Mouse (Mus musculus) kidney, adult 2 months (tissue): ENCODE measurements around the gene Msn. TPM values are rescaled to one million over a fixed set of nuclear protein-coding genes. Genes with fewer than 3 reads are reported as not detected.

Experiments
- DNase-seq: peaks from one replicate; pipeline ENCODE4 v3.0.0; 2021
- H3K27ac ChIP-seq: fragments of 200-500 bp; 2 replicates; pipeline ENCODE4 v1.5.1; 2012; ENCODE audit warnings: low read depth, low read length, control low read depth, inconsistent platforms; ENCODE audit not compliant: insufficient read depth
- H3K27me3 ChIP-seq: fragments of 200-500 bp; replicated peaks from 2 replicates; pipeline ENCODE4 v1.6.1; 2012; ENCODE audit warnings: mild to moderate bottlenecking, moderate library complexity, low read length, inconsistent platforms; ENCODE audit not compliant: control insufficient read depth, insufficient read depth
- H3K36me3 ChIP-seq: fragments of 200-500 bp; 2 replicates; pipeline ENCODE4 v1.6.1; 2012; ENCODE audit warnings: mild to moderate bottlenecking, moderate library complexity, low read length, inconsistent platforms; ENCODE audit not compliant: control insufficient read depth, insufficient read depth
- H3K4me1 ChIP-seq: fragments of 200-500 bp; 2 replicates; pipeline ENCODE4 v1.6.1; 2011; ENCODE audit warnings: low read length; ENCODE audit not compliant: control insufficient read depth, insufficient read depth
- H3K4me3 ChIP-seq: fragments of 200-500 bp; 2 replicates; pipeline ENCODE4 v1.5.1; 2011; ENCODE audit warnings: mild to moderate bottlenecking, low read depth, low read length, control low read depth; ENCODE audit not compliant: insufficient read depth
- CTCF ChIP-seq: fragments of 200-500 bp; conservative IDR thresholded peaks from 2 replicates; pipeline ENCODE4 v1.5.1; 2011; ENCODE audit warnings: low read depth, mild to moderate bottlenecking, control low read depth, low read length, moderate library complexity, mixed read lengths; ENCODE audit not compliant: insufficient read depth, insufficient read length
- POLR2A ChIP-seq: fragments of 200-500 bp; IDR thresholded peaks from one replicate; pipeline ENCODE4 v1.6.1; 2011; ENCODE audit warnings: low read depth, low read length, control low read depth
- WGBS: fragments of 180-500 bp; shearing (Covaris S2); methylation state at CpG from one replicate; pipeline ENCODE4 v1.1.7; 2018; 5-methylcytosine and 5-hydroxymethylcytosine counted together
- polyA plus RNA-seq: library from polyadenylated mRNA; depleted of rRNA; stranded (reverse); fragments of >200 nt; gene quantifications from 2 replicates; pipeline ENCODE4 v1.2.3, GENCODE M21; 2012; rRNA removed

Msn gene
- polyA plus RNA-seq: 82.2 and 101 TPM in 2 replicates

DNA sequence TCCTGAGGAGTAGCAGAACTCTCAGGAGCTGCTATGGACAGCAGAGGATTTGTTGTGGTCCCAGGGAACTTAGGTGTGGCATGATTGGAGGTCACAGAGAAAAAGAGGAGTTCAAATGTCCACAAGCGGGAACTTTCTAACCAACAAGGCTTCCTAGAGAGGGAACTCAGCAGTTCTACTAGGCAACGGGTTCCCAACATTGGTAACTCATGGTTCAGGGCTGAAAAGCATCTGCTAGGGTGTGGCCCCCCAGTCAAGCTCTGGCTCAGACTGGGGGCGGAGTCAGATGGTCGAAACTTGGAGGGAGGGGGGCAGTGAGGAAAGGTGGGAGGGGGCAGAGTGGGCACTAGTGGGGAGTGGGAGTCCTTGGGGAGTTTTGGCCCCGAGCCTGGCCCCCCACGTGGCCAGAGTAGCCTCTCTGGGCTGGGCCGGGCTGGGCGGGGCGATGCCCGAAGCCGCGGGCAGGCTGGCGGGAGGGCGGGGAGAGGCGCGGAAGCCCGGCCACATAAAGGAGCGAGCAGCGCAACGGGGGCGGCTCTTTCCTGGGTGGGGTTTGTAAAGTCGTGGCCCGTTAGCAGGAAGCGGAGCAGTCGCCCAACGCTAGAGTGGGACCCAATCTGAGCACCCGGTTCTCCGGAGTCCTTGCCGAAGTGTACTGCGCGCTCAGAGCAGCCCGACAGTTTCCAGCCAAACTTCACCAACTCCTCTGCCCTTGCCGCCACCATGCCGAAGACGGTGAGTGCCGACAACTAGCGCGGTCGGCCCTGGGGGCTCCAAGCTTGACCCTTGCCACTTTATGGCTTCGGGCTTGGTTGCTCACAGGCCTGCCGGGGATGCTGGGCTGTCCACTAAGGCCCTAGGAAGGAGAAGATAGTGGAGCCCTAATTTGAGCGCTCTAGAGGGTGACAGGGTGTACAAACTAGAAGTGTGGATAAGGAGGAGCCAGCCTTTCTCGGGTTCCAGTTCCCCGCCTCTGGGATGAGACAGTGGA lies at the start of gene Msn:
TSS of gene Msn (plus strand) at position 534 of the 991 bp plus-strand sequence.
- Histone ChIP-seq H3K27ac (peak within 1 kb of the TSS; percentile 74), H3K36me3 (no peaks in the 10 kb centered on the region), H3K4me1 (peaks cover 13% of the 10 kb centered on the region; the same call in 1 of the 2 replicates), H3K27me3 (no peaks in the 10 kb centered on the region), H3K4me3 (peak within 1 kb of the TSS; percentile 99)
- TF ChIP-seq POLR2A (no peak), CTCF (no peak)
- WGBS: 1% methylated on average over 33 of the region's 44 CpGs
- DNase-seq: peak; percentile 82

- no peak overlapping the region for H3K4me3 ChIP-seq
- TF ChIP-seq CTCF: no peak
- TF ChIP-seq POLR2A: no peak
- H3K27ac ChIP-seq: no peak overlapping the region
- H3K4me1 ChIP-seq: no peaks in the 10 kb centered on the region
- no peaks in the 10 kb centered on the region for H3K27me3 ChIP-seq
- no peaks in the 10 kb centered on the region for H3K36me3 ChIP-seq
- DNase-seq: peak; percentile 65
- WGBS: 32% methylated on average over 1 of the region's 1 CpGs
These were observed 43.0 kb upstream of the Msn start for GRCm38 (mm10) chrX:96052798-96053197.

DNA sequence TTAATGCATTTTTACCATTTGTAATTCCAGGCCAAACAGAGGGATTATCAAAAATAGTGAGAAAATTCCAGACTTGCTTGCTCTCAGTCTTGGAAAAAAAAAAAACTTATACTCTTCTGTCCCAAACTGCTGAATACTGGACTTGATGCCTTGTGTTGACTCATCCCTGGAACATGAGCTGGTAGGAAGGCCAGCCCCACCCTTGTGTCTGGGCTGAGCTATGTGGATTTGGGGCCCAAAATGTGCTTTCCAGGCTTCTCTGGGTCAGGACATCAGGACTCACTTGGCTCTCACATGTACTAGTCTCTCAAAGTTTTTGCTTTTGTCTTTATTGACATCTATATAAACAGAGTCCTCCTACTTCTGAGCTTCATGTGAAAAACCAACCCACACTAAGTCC lies 18.1 kb upstream of the Msn start:
- Histone ChIP-seq H3K4me1 (no peaks in the 10 kb centered on the region), H3K27me3 (no peaks in the 10 kb centered on the region), H3K4me3 (no peak overlapping the region), H3K36me3 (no peaks in the 10 kb centered on the region), H3K27ac (no peak overlapping the region)
- TF ChIP-seq POLR2A (no peak), CTCF (no peak)
- DNase-seq: no peak

- H3K4me3 ChIP-seq: no peak overlapping the region
- H3K4me1 ChIP-seq: no peaks in the 10 kb centered on the region
- 68% methylated on average over 2 of the region's 2 CpGs for WGBS
- no peak for DNase-seq
- no peak overlapping the region for H3K27ac ChIP-seq
- no peaks in the 10 kb centered on the region for H3K27me3 ChIP-seq
- no peak for TF ChIP-seq CTCF
- no peak for TF ChIP-seq POLR2A
- no peaks in the 10 kb centered on the region for H3K36me3 ChIP-seq
These were observed 9.6 kb upstream of the Msn start for GRCm38 (mm10) chrX:96086259-96086658.

DNA sequence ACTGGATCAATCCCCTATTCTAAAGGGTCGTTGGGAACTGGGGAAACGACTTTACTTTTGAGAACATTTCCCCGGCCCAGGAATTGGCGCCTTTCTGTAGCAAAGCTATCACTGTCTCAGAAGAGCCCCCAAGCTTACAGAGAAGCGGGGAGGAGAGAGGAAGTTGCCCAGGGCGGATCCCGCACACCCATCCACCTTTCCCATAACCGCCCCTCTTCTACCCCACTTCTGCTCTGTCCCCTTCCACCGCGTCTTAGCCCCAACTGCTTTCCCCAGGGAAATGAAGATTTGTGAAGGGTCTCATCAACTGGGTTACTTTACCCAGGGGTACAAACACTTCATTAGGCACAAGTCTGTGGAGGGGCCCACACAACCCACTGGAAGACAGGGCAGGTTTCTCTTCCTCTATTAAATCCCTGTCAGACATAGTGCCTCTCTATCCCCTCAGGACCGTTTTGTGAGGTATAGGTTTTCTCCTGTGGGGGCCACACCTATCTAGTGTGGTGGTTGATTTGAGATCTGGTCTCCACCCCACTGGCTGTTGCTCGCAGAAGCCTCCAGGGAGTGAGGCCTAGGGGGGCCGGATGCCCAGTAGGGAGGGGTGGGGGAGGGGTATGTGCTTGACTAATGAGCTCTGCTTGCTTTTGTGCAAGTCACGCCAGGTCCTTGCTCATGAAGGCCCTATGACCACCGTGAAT lies 820 bp downstream of the Msn start:
- DNase-seq: peak; percentile 54
- TF ChIP-seq CTCF (no peak), POLR2A (no peak)
- 2% methylated on average over 15 of the region's 15 CpGs for WGBS
- H3K4me3 ChIP-seq: peak overlapping the region; percentile 99
- peak overlapping the region; percentile 88 for H3K27ac ChIP-seq
- no peaks in the 10 kb centered on the region for H3K27me3 ChIP-seq
- peaks cover 13% of the 10 kb centered on the region; the same call in 1 of the 2 replicates for H3K4me1 ChIP-seq
- no peaks in the 10 kb centered on the region for H3K36me3 ChIP-seq

DNA sequence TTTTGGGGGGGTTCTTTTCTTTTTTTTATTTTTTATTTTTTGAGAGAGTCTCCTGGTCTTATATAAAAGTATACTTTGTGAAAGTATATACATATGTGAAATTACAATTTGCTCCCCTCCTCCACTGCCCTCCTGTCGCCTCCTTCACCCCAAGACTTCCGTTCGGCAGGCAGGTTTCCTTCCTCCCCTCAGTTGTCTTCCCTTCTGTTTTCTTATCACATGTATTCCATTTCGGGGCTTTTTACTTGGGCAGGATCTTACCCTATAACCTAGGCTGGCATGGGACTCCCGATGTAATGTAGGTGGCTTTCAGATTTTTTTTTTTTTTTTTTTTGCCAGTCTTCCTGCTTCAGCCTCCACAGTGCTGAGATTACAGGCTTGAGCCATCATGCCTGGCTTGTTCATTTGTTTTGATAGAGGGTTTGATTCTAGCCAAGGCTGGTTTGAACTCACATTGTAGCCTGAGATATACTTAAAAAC lies 1.7 kb downstream of the Msn start:
- peak overlapping the region; percentile 50 for H3K27ac ChIP-seq

DNA sequence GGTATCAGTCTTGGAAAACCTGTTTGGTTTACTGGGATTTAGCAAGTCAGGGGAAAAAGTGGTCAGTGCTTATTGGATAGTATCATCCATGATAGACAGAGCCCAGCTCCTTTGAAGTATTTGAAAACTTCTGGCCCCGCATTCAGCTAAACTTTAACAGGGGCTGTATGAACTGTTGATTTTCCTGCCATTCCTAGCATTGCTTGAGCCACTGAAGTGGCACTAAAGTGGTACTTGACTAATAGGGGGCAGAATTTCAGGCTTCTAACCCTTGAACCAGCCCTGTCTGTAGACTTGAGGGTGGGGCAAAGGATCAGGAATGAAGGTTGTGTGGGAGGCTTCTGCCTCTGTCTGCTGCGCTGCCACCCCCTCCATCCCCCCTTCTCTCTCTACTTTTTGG lies 3.2 kb downstream of the Msn start:
- WGBS: 17% methylated on average over 2 of the region's 2 CpGs
- peak overlapping the region; percentile 75 for H3K27ac ChIP-seq
- TF ChIP-seq CTCF (no peak), POLR2A (no peak)
- no peaks in the 10 kb centered on the region for H3K36me3 ChIP-seq
- H3K4me1 ChIP-seq: peaks cover 13% of the 10 kb centered on the region; the same call in 1 of the 2 replicates
- H3K4me3 ChIP-seq: no peak overlapping the region
- no peaks in the 10 kb centered on the region for H3K27me3 ChIP-seq
- DNase-seq: peak; percentile 74

More for the DNA sequence above, 1.7 kb downstream of the Msn start:
- DNase-seq: no peak
- Histone ChIP-seq H3K4me3 (peak overlapping the region; percentile 42), H3K27me3 (no peaks in the 10 kb centered on the region), H3K36me3 (no peaks in the 10 kb centered on the region), H3K4me1 (peaks cover 13% of the 10 kb centered on the region; the same call in 1 of the 2 replicates)
- TF ChIP-seq CTCF (no peak), POLR2A (no peak)
- 25% methylated on average over 5 of the region's 5 CpGs for WGBS
